Mouse (Mus musculus) liver, postnatal 0 days (tissue): ENCODE measurements at regions not wholly inside any gene's neighbourhood (a gene's known extent, or its start where the extent isn't known, plus 50 kb on each side); places are given as distances from the start of the nearest gene placed in this dataset.

Experiments
- CTCF ChIP-seq: sonication (generic); IDR thresholded peaks from 2 replicates; pipeline ENCODE4 v1.5.1; 2016; ENCODE audit warnings: antibody characterized with exemption, low read depth
- EP300 ChIP-seq: IDR thresholded peaks from 2 replicates; pipeline ENCODE4 v1.6.1; 2016; ENCODE audit warnings: antibody characterized with exemption, low read depth, mild to moderate bottlenecking

GRCm38 (mm10) chr16:80567120-80567519, 633.4 kb upstream of the Ncam2 start:
- TF ChIP-seq CTCF: no peak
- TF ChIP-seq EP300: no peak
